9 mouse cellular contexts compared by ENCODE assay signal in genomic region chr9:23009462-23010183, GRCm38 (mm10).
DNase-seq lines count a peak whose midpoint lies in the region; ATAC-seq and TF ChIP-seq lines count a peak whose summit lies in the region.
"Had no signal": no experiment of that assay in that cellular context is flagged by ENCODE, and none has a peak within 500 bp of the region (broad histone marks: within the 10 kb centered on the region; RNA-seq: fewer than 3 reads in every experiment).

No protein-coding gene starts in this region.

- H3K4me1 ChIP-seq in lung, embryonic 14.5 days (ENCODE audit: insufficient read depth) = peaks cover 33% of the 10 kb centered on the region
- peaks cover 39% of the 10 kb centered on the region for H3K4me1 ChIP-seq in forebrain, embryonic 13.5 days
- H3K4me1 ChIP-seq in limb, embryonic 11.5 days (ENCODE audit: control insufficient read depth, insufficient read depth, low read length) = peaks cover 43% of the 10 kb centered on the region
- peaks cover 36% of the 10 kb centered on the region for H3K4me1 ChIP-seq in neural tube, embryonic 15.5 days

- ATAC-seq in lung, embryonic 14.5 days (ENCODE audit: insufficient read depth) = peak; percentile 49
- ATAC-seq in forebrain, embryonic 13.5 days = peak; percentile 42; the same call in 1 of the 2 replicates
- ATAC-seq in limb, embryonic 11.5 days (ENCODE audit: insufficient number of reproducible peaks, low FRiP score, low TSS enrichment, low read depth) = no peak; the same call in 1 of the 2 replicates
- ATAC-seq in neural tube, embryonic 15.5 days (ENCODE audit: low FRiP score) = peak; percentile 18; the same call in 1 of the 2 replicates

- no peak overlapping the region for H3K4me3 ChIP-seq in lung, embryonic 14.5 days (ENCODE audit: low read depth, low read length)
- peak overlapping the region; percentile 23 for H3K4me3 ChIP-seq in forebrain, embryonic 13.5 days
- H3K4me3 ChIP-seq in limb, embryonic 11.5 days (ENCODE audit: low read depth, low read length) = no peak overlapping the region
- H3K4me3 ChIP-seq in neural tube, embryonic 15.5 days (replicated peaks) = peak overlapping the region; percentile 4; the same call in 1 of the 2 replicates

- WGBS in lung, embryonic 14.5 days = 10% methylated on average over 24 of the region's 24 CpGs
- WGBS in forebrain, embryonic 13.5 days = 5% methylated on average over 24 of the region's 24 CpGs
- 2% methylated on average over 24 of the region's 24 CpGs for WGBS in limb, embryonic 11.5 days
- 10% methylated on average over 24 of the region's 24 CpGs for WGBS in neural tube, embryonic 15.5 days

- no peak overlapping the region for H3K9ac ChIP-seq in lung, embryonic 14.5 days
- H3K9ac ChIP-seq in forebrain, embryonic 13.5 days = peak overlapping the region; percentile 48
- H3K9ac ChIP-seq in limb, embryonic 11.5 days (ENCODE audit: low read length) = no peak overlapping the region
- H3K9ac ChIP-seq in neural tube, embryonic 15.5 days (replicated peaks) = no peak overlapping the region

- peak; percentile 49 for DNase-seq in lung, embryonic 14.5 days
- DNase-seq in lung, adult 18-20 months = no peak
- peak; percentile 52 for DNase-seq in limb, embryonic 11.5 days (ENCODE audit: low spot score)
- DNase-seq in adrenal gland, adult 8-10 months = no peak
- DNase-seq in layer of hippocampus, adult 9-11 months = no peak
- no peak for DNase-seq in MN1 (ENCODE audit: low spot score)
- DNase-seq: adrenal gland, postnatal 14 days had no signal

- no peak for TF ChIP-seq CTCF in lung, embryonic 14.5 days (IDR thresholded peaks at IDR 0.05; ENCODE audit: low read depth)

- H3K36me3 ChIP-seq in lung, embryonic 14.5 days (ENCODE audit: insufficient read depth) = no peaks in the 10 kb centered on the region
- no peaks in the 10 kb centered on the region for H3K36me3 ChIP-seq in forebrain, embryonic 13.5 days (ENCODE audit: poor library complexity, severe bottlenecking)
- H3K36me3 ChIP-seq in limb, embryonic 11.5 days (ENCODE audit: control insufficient read depth, insufficient read depth, low read length) = no peaks in the 10 kb centered on the region
- no peaks in the 10 kb centered on the region for H3K36me3 ChIP-seq in neural tube, embryonic 15.5 days

- peak overlapping the region; percentile 50 for H3K4me2 ChIP-seq in lung, embryonic 14.5 days
- H3K4me2 ChIP-seq in forebrain, embryonic 13.5 days = peak overlapping the region; percentile 54
- H3K4me2 ChIP-seq in limb, embryonic 11.5 days (ENCODE audit: low read depth, severe bottlenecking) = peak overlapping the region; percentile 20
- H3K4me2 ChIP-seq in neural tube, embryonic 15.5 days = peak overlapping the region; percentile 44

- no peaks in the 10 kb centered on the region for H3K9me3 ChIP-seq in lung, embryonic 14.5 days (ENCODE audit: low read depth, low read length)
- H3K9me3 ChIP-seq in forebrain, embryonic 13.5 days (replicated peaks) = no peaks in the 10 kb centered on the region
- no peaks in the 10 kb centered on the region for H3K9me3 ChIP-seq in limb, embryonic 11.5 days (ENCODE audit: control insufficient read depth, low read length)
- H3K9me3 ChIP-seq in neural tube, embryonic 15.5 days (replicated peaks) = no peaks in the 10 kb centered on the region

- H3K27me3 ChIP-seq in lung, embryonic 14.5 days (ENCODE audit: insufficient read depth, low read length) = no peaks in the 10 kb centered on the region
- peaks cover 46% of the 10 kb centered on the region for H3K27me3 ChIP-seq in forebrain, embryonic 13.5 days
- H3K27me3 ChIP-seq in limb, embryonic 11.5 days (ENCODE audit: control insufficient read depth, insufficient read depth, low read length) = no peaks in the 10 kb centered on the region
- H3K27me3 ChIP-seq in neural tube, embryonic 15.5 days (replicated peaks) = peaks cover 29% of the 10 kb centered on the region

- H3K27ac ChIP-seq in lung, embryonic 14.5 days (ENCODE audit: low read depth) = no peak overlapping the region
- H3K27ac ChIP-seq in forebrain, embryonic 13.5 days = no peak overlapping the region
- no peak overlapping the region for H3K27ac ChIP-seq in limb, embryonic 11.5 days (replicated peaks; ENCODE audit: low read depth, low read length)
- H3K27ac ChIP-seq in neural tube, embryonic 15.5 days (replicated peaks) = no peak overlapping the region

Comparison
In these comparisons a context has a peak if more than half of its experiments do, and no peak if none do; other contexts are left out.
1. DNase-seq: peak in lung, embryonic 14.5 days (single experiment) and limb, embryonic 11.5 days (single experiment); none in lung, adult 18-20 months (0 of 2), adrenal gland, adult 8-10 months (single experiment), layer of hippocampus, adult 9-11 months (single experiment) and MN1 (single experiment).
2. H3K4me3 ChIP-seq: peak in forebrain, embryonic 13.5 days (single experiment) and neural tube, embryonic 15.5 days (single experiment); none in lung, embryonic 14.5 days (single experiment) and limb, embryonic 11.5 days (single experiment).
3. Peak in every context shown above with its lines, with median percentiles within 50 percentile points of each other: H3K4me2 ChIP-seq.